Mouse (Mus musculus) MEL (cell line): Measurements from ENCODE around the gene Tcf7.

Experiments
- POLR2A ChIP-seq, 2 experiments: IDR thresholded peaks; 2 replicates each; pipeline ENCODE4 v1.6.1; 2011 to 2012; ENCODE audit warnings: low read length in 2 of 2, mild to moderate bottlenecking in 2 of 2, control low read depth in 1 of 2, improper control_type of control experiment in 1 of 2, low read depth in 1 of 2, moderate library complexity in 1 of 2; ENCODE audit not compliant: control insufficient read depth in 1 of 2, insufficient read depth in 1 of 2, poor library complexity in 1 of 2
- POLR2AphosphoS2 ChIP-seq: IDR thresholded peaks from 2 replicates; pipeline ENCODE4 v1.6.1; 2011; ENCODE audit warnings: low read length, improper control_type of control experiment
- RCOR1 ChIP-seq: IDR thresholded peaks from 2 replicates; pipeline ENCODE4 v1.6.1; 2012; ENCODE audit warnings: low read depth, mild to moderate bottlenecking, inconsistent platforms, low read length, improper control_type of control experiment
- SIN3A ChIP-seq: IDR thresholded peaks from 2 replicates; pipeline ENCODE4 v1.6.1; 2012; ENCODE audit warnings: low read length, improper control_type of control experiment, inconsistent platforms
- SMC3 ChIP-seq: IDR thresholded peaks from 2 replicates; pipeline ENCODE4 v1.6.1; 2011; ENCODE audit warnings: low read depth, low read length, improper control_type of control experiment
- TAL1 ChIP-seq: IDR thresholded peaks from 2 replicates; pipeline ENCODE4 v1.6.1; 2012; ENCODE audit warnings: mild to moderate bottlenecking, inconsistent platforms, low read length, moderate library complexity, mixed read lengths
- USF2 ChIP-seq, 2 experiments: IDR thresholded peaks; 2 replicates each; pipeline ENCODE4 v1.6.1; 2011 to 2012; ENCODE audit warnings: improper control_type of control experiment in 2 of 2, low read length in 2 of 2, borderline replicate concordance in 1 of 2, inconsistent platforms in 1 of 2, low read depth in 1 of 2, mild to moderate bottlenecking in 1 of 2; ENCODE audit not compliant: insufficient read depth in 1 of 2
- ZC3H11A ChIP-seq: IDR thresholded peaks from 2 replicates; pipeline ENCODE4 v1.6.1; 2012; ENCODE audit warnings: low read depth, mild to moderate bottlenecking, inconsistent platforms, low read length, improper control_type of control experiment
- ZKSCAN1 ChIP-seq: IDR thresholded peaks from 2 replicates; pipeline ENCODE4 v1.6.1; 2012; ENCODE audit warnings: low read depth, mild to moderate bottlenecking, inconsistent platforms, low read length, improper control_type of control experiment, moderate library complexity

DNA sequence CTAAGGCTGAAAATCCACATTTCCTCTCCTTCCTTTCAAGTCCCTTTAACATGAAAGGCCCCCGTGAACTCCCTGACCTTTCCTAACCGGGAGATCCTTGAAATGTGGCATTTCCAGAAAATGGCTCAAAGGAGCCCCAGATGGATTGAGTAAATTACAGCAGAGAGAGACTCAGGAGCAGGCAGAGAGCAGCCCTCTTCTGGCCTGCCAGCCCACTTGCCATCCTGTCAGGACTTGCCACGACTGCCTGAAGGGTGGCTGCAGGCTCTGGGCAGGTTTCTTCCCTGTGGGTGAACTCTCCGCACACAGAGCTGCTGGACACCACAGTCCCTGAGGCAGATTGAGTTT is 4.1 kb upstream of the Tcf7 start:
- TF ChIP-seq USF2 (IDR thresholded peaks at IDR 0.05; ENCODE audit: borderline replicate concordance in 1 of 2, insufficient read depth in 1 of 2, low read depth in 1 of 2, low read length in 2 of 2) (no peak), SIN3A (no peak), RCOR1 (no peak), POLR2A (IDR thresholded peaks at IDR 0.05; ENCODE audit: control insufficient read depth in 1 of 2, insufficient read depth in 1 of 2, low read depth in 1 of 2, low read length in 2 of 2, poor library complexity in 1 of 2) (no peak), SMC3 (no peak), ZC3H11A (no peak), TAL1 (no peak), ZKSCAN1 (no peak), POLR2AphosphoS2 (no peak)
